Mouse (Mus musculus) B cell, adult 2 months (primary cell): Measurements from ENCODE around the gene Ccr1.
A peak's percentile ranks its signal among the peaks of the same experiment; 100 is the strongest.
"Not testable (repeated sequence)": the region's sequence is repeated elsewhere in the genome, so short reads cannot be mapped to it uniquely, and the experiment has no call there.

Source experiments
- DNase-seq, 2 experiments: peaks; one replicate each; pipeline ENCODE4 v3.0.0; 2022

Gene Ccr1

DNA sequence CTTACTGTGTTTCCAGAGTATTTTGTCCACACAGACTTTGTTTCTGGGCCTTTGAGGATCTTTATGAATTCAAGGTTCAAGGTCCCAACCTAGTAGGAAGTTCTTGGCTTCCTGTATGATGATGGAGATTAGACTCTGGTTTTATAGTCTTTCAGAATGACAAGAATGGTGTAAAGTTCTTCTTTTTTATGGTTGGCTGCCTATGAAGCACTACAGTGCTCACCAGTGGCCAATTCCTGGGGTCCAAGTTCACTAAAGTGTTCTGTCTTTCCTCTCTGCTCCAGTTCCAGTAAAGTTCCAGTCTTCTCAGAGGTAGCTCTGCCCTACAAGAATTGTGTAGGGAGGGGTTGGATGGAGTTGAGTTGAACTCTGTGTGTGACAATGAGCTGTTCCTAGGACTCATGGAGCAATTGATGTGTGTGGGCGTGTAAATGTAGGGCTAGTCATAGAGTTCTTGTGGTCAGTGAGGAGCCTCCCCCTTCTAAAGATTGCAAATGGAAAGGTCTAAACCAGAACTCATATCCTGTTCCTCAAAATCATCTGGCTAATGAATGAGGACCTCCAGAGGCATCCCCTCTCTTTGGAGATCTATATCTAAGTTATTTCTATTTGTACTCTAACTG lies at the start of gene Ccr1:
Ccr1 (minus strand) TSS at position 403 of the 623 bp plus-strand sequence.
- DNase-seq, result peak; percentile 37 to 46

DNA sequence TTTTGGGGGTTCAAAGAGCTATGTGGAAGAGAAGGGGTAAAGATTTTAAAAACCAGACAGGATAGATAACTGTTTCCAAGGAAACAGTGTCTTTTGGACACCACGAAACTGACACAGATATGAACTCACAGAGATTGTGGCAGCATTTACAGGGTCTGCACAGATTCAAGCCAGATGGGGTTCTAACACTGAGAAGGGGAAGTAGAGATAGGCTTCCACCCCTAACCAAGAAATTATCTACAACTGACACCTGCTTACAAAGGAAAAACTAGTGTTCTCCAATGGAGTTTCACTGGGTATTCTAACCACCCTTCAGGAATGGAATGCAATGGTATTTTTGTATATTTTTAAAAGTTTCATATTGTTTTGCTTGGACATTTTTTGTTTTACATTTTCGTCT lies 47.6 kb upstream of the Ccr1 start:
- no peak for DNase-seq

DNA sequence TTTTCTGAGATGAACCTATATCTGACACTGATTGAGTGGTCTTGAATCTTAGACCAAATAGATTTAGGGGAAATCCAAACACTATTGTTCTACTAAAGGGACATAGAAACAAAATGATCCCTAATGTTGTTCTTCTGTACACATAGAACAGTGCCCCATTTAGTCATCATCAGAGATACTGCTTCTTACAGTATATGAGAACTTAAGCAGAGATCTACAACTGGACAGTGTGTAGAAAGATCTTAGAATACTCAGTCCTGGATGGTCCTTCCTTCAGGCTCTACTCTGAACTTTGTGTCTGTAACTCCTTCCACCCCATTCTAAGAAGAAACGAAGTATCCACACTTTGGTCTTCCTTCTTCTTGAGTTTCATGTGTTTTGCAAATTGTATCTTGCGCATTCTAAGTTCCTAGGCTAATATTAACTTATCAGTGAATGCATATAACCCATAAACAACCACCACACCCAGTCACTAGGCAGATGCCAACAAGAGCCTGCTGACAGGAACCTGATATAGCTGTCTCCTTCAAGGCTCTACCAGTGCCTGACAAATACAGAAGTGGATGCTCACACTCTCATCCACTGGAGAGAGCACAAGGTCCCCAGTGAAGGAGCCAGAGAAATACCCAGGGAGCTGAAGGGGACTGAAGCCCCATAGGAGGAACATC lies 46.6 kb upstream of the Ccr1 start:
- DNase-seq, result no peak

DNA sequence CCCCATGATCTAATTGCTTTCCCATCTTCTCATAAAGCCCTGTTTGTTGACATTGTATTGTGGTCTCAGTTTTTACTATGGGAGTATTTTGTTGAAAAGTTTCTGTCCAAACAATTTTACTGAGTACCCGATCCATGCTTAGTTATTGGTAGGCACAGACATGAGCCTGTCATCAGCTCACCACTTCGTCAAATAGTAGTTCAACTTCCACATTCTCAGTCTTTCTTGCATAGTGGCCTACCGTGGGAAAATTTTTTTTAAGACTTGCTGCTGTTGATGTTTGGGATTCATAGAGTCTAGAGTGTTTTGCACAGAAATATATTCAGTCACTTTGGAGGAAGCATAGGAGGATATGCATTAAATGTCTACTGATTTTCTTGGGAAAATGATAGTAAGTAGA lies 44.8 kb upstream of the Ccr1 start:
- DNase-seq, result no peak

DNA sequence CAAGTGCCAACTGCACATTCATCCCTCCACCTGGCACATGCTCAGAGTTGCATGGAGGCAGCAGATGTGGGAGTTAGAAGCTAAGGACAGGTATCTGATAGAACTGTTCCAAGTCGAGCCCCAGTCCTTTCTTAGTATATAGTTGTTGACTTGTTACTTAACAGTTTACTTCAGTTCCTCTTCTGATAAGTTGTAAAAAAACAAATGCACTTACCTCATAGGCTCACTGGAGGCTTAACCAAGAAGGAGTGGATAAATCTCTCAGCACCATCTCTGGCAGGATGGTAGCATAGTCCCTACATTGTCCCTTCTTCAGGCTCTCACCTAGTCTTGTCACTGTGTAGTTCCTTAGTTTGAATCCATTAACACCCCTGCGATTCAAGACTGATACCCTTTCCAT lies 44.2 kb upstream of the Ccr1 start:
- no peak for DNase-seq

DNA sequence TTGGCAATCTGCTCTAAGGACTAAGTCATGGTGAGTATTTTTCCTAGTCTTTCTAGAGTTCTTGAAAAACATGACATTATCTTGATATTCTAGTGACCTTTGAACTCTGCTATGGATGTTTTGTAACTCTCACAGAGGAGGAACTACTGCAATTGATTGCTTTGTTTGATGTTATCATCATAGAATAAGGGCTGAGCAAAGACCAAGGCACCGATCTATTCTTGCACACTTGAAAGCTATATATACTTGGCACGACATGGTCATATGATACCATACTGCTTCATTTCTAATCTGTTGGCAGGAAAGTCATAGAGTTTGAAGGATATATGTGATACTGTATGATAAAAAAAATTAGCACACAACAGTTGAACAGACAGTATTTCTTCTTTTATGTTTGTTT lies 31.3 kb upstream of the Ccr1 start:
- DNase-seq, result no peak

DNA sequence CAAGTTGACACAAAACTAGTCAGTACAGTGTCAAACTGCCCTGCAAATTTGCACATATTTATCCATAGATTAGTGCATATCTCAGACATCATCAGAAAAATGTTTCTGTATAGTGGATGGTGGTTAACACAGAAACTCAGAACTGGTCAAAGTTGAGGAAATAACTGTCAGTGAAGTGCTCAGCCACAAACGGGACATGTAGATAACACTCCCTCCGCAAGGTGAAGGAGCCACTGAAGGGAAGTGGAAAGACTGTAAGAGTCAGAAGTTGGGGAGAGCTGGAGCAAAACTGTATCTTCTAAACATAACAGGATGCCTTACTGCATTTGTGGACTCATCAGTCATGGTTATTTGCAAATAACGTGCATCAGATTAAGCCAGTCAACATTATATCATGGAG lies 29.2 kb upstream of the Ccr1 start:
- no peak for DNase-seq

DNA sequence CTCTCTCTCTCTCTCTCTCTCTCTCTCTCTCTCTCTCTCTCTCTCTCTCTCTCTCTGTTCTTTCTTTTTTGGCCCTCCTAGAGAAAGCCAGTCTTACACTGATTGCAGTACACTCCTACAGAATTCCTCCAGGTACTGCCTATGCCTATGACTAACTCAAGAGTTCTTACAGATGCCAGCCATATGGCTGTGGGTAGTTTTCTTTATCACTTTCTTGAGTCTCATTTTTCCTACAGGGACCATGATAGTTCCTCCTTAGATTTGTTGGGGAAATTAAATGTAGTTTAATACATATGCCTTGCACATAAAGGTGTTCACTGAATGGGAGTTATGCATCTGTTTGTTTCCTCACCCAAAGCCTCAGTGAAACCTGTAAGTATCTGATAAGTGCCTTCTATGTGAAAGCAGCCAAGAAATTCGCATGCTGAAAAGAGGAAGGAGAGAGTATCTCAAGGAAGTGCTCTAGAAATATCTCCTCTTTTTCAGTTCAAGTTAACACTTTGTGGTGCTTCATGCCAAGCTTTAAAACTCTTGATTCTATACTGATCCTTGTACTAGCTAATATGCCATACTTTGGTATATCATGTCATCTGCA lies 22.9 kb upstream of the Ccr1 start:
- DNase-seq, result peak; percentile 14 to 26

DNA sequence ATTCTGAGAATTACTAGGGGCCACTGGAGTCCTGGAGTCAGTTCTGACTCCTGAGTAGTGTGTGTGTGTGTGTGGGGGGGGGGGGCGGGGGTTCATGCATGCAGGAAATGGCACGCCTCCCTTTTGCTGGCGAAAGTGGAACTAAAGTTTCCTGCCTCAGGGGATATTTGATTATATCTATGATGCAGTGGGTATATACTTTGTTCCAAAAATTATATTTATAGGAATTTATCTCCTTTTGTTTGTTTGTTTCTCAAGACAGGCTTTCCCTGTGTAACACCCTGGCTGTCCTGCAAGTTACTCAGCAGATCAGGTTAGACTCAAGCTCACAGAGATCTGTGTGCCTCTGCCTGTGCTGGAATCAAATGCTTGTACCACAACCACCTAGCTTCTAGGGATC lies 21.2 kb upstream of the Ccr1 start:
- DNase-seq, result peak; percentile 51 to 61

DNA sequence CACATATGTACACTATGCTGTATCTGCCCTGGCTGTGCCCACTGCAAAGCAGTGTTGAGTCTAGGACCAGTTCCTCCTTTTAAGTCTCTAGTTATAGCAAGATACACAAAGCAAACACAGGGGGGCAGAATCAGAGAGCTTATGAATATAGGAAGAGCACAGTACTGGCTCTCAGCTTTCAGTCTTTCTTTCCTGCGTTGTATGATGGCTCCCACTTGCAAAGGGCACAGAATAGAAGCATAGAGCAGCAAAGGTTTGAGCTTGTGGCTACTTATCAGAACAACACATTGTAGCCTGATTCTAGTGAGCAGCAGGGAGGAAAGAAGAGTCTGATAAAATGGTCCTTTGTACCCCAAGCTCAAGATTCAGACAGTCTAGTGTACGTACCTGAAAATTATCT lies 17.7 kb upstream of the Ccr1 start:
- peak; percentile 67 to 76 for DNase-seq

DNA sequence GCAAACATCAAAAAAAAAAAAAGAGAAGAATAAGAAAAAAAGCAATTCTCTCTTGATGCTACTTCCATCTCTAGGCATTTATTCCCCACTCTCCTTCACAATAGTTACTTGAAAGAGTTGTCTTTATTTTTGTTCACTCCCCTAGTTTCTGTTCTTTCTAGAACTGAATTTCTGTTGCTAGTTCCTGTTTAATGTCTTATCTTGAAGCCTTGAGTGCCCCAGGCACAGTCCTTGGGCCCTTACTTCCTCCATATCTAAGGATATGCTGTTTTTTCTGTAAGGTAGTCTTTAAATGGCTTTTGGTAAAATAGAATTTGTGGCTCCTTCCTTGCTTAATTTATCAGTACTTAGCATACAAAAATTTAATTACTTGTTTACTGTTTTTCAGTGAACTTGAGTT lies 16.5 kb upstream of the Ccr1 start:
- DNase-seq, result peak in 1 of 2 experiments; percentile 40

DNA sequence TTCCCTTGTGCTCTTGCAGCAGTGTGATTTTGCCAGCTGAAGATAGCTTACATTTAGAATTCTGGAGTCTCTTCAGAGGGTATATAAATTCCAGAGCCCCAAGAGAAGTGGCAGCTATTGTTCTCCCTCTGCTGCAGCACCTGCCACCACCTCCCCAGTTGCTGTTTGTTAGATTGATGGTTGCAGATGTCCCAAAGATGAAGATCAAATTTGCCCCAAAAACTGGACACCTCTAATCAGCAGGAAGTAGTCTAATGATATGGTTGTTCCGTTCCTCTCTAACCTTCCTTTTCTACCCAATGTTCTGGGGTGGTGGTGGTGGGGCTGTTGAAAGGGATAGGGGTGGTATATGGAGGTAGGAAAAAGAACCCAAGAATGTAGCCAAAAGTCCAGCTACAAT lies 14.2 kb upstream of the Ccr1 start:
- DNase-seq, result no peak

DNA sequence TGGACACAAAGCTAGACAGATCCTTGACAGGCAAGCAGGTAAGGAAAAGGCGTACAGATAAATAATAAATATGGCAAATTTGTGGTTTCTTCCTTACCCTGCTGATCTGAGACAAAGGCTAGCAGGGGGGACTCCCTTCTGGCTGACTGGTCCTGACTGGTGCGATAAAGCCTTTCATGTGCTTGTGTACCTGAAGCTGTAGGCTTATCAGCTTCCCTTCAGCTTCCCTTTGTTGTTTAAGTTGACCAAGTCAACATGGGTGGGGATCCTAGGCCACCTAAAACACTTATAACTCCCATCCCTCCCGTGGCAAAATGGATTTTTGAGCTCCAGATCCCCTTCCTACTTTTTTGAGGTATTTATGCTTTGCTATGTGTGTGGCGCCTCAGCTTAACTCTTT lies 13.4 kb upstream of the Ccr1 start:
- DNase-seq, result no peak

DNA sequence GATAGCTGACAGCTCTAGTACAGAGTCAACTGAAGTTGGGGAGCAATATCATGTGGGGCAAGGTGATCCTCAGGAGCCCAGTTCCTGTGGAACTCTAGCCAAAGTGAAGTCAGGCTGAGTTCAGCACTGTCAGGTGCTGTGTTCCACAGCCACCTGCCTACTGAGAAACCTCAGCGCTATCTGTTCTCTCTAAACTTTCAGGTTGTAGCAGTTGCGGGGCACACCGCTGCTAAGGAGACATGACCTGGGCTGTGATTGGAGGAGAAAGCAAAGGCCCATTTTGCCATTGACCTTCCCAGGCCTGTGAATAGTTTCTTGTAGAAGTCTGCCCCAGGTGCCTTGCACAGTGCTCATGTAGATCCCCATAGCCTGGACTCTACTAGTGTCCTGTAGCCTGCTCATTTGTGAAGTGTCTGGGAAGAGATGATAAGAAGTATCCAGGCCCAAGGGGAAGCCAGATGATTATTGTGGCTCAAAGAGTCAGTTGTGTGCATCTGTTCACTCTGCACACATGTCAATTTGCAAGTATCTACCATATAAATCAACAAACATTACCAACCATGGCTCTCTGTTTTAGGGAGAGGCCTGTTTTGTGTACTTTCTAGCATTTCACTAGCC lies 12.5 kb upstream of the Ccr1 start:
- not testable (repeated sequence) for DNase-seq

DNA sequence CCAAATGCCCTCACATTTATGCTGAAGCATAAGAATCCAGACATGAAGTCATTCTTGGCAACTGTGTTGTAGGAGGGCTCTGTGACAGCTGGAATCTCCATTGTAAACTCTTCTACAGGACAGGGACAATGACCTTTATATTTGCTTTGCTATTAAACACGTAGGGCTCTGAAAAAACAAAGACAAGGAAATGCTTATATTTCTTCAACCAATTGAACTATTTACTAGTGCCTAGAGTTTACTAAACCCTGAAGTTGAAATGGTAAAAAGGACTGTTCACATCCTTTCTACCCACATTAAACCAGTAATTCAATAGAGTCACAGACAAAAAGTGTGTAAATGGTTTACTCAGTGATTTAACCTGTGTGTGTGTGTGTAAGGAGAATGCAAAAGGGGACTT lies 9.8 kb upstream of the Ccr1 start, which contains the start of gene Ccr1l1:
Ccr1l1 (minus strand) TSS at position 101 of the 400 bp plus-strand sequence.
- DNase-seq, result no peak

DNA sequence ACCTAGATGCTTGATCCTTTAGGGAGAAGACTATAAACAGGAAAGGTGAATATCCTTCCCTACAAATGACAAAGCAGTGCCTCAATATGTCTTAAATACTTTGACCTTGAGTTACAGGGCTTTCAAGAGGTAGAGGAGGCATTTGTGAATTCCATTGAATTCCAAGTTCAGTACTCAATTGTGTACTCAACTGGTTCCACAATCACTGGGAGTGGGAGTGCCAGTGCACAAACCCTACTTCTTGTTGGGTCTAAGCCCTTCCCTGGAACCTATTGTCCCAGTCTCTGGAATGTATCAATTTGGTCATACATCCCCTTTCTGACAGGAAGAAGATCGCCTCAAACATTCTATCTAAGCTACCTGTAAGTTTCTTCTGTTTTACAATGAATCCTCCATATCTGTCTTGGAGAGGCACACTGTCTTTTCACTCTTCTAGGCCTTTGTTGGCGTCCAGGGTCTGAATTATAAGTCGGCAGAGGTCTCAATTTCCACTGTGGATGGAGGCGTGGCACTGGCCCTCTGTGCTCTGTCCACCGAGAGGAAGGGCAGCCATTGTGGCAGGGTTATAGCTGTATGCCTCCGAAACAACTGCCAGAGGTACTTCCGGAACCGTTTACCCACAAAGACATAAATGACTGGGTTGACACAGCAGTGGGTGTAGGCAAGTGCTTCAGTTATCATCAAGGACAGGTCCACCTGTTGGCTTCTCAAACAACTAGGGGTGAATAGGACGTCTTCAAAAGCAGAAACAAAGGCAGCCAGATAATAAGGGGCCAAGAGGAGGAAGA lies 8.6 kb upstream of the Ccr1 start:
- no peak for DNase-seq

DNA sequence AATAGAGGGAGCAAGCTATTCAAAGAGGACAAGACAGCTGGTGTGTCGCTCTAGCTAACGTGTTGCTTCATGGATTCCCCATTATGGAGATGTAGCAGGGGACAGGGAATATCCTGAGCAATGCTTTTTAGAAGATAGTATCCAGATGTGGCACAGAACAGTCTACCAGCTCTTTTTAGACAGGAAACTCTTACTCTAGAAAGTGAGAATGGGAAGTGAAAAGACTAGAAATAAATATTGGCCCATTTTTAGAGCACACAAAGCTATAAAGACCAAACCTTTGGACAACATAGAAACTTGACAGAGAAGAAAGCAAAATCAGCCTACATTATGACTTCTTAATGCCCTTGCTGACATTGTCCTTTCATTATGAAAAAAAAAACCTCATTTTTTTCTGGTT lies 7.1 kb upstream of the Ccr1 start:
- no peak for DNase-seq

DNA sequence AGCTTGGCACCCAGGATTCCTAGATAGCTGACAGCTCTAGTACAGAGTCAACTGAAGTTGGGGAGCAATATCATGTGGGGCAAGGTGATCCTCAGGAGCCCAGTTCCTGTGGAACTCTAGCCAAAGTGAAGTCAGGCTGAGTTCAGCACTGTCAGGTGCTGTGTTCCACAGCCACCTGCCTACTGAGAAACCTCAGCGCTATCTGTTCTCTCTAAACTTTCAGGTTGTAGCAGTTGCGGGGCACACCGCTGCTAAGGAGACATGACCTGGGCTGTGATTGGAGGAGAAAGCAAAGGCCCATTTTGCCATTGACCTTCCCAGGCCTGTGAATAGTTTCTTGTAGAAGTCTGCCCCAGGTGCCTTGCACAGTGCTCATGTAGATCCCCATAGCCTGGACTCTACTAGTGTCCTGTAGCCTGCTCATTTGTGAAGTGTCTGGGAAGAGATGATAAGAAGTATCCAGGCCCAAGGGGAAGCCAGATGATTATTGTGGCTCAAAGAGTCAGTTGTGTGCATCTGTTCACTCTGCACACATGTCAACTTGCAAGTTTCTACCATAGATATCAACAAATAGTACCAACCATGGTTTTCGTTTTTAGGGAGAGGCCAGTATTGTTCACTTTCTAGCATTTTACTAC lies 1.5 kb downstream of the Ccr1 start:
- not testable (repeated sequence) for DNase-seq

DNA sequence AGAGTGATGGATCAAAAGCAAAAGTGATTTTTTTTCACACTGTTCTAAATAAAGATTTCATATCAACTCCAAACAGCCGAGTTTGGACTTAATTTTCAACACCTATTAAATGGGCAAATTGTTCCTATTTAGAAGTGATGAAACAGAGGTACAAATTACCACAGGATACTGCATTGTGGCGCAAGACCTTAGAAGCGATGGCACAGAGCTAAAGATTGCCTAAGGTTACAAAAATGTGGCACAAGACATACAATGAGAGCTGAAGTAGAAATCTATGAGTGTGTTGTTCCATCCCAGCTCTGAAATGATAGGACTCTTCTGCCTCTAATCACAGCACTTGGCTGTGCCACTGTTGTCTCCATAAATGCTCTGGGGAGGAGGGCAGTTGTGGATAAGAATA lies 3.7 kb downstream of the Ccr1 start:
- DNase-seq, result no peak

DNA sequence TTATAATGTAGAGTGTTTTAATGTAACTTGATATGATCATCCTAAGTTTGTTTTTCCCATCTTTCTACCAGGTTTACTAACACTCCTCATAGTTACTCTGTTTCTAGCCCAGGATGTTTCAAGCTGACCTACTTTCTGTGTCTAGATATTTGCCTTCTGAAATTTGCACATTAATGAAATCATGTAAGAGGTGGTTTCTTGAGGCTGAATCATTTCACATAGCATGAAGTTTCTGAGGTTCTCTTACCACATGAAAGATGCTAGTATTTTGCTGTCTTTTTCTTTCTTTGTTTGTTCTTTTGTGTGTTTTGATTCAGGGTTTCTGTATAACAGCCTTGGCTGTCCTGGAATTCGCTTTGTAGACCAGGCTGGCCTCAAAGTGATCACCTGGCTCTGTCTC lies 8.3 kb downstream of the Ccr1 start:
- no peak for DNase-seq

DNA sequence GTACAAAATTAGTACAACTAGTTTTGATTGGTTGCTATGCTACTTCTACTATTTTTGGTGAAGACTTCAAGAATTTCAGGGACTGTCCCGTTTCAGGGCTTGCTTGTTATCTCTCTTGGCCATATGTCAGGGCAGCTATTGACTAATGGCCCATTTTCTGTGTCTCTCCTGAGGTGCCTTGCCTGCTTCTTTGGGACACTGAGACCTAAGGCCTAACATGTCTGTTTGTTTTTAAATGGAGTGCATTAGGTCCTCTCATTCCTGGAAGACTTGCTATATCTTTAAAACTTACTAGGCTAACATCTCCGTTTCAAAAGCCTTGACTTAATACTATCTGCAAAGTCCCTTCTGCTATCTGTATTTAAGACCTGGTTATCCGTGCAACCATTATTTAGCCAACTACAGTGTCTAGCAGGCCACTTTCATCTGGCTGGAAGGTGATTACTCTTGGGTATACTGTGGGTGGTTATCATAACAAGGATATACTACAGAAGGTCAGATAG lies 10.5 kb downstream of the Ccr1 start:
- DNase-seq, result no peak

DNA sequence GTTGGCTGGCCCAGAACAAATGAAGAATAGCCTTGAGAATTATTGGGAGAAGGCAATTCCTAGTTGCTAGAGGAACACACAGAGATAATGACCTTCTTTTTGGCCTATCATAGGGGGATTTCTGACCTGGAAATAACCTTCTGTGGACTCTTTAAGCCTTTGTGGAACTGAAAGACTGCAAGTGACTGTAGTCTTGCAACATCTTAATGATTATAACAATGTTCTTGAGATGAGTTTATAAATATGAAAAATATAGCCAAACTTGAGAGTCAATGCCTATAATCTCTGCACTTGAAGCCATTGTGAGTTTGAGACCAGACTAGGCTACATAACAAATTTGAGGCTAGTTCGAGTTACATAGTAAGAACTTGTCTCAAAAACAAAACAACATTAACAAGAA lies 11.6 kb downstream of the Ccr1 start:
- no peak for DNase-seq

DNA sequence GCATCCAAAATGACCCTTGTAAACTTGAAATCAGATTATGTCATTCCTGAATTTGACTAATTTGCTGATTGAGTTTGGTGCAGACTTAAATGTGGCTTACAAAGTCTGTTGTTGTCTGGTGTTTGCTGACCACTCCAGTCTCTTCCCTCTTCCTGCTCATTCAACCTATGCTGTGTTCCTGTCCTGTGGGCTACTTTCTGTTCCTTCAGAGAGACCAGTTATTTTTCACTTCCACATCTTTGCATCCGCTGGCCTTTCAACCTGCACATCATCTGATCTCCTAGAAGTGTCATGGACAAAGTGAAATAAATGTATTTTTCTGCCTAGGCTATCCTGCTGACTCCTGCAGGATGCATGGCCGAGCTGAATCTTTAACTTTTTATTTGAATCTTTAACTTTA lies 14.9 kb downstream of the Ccr1 start:
- peak in 1 of 2 experiments; percentile 26 for DNase-seq
